Mouse (Mus musculus) cerebellum, adult 18-20 months (tissue): ENCODE measurements around the gene Emp3.
"Not testable (repeated sequence)": the region's sequence is repeated elsewhere in the genome, so short reads cannot be mapped to it uniquely, and the experiment has no call there.

Experiments
- DNase-seq, 2 experiments: peaks; one replicate each; pipeline ENCODE4 v3.0.0; 2021

Emp3 gene

GRCm38 (mm10) chr7:45921242-45921621 is at the start of gene Emp3:
Gene Emp3, minus strand, starts transcription at chr7:45921404.
- no peak for DNase-seq

- DNase-seq, result no peak
Observed at GRCm38 (mm10) chr7:45956611-45957010, 35.4 kb upstream of the Emp3 start.

DNA sequence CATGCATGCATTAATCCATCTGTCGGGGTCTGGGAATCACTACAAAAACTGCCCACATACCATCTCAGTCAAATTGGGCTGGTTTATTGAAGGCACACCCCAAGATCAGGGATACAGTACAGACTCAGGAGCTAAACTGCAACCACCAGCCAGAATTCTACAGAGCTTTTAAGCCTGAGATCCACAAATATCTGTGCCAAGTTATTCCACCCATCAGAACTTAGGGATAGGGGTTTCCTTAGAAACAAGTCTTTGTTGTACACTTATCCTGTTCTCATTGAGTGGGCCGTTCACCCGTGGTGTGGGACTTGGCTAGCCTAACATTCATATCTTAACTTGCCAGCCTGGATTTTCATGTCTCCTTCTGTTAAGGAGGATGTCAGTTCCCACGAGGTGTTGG is 27.9 kb upstream of the Emp3 start:
- no peak for DNase-seq

DNA sequence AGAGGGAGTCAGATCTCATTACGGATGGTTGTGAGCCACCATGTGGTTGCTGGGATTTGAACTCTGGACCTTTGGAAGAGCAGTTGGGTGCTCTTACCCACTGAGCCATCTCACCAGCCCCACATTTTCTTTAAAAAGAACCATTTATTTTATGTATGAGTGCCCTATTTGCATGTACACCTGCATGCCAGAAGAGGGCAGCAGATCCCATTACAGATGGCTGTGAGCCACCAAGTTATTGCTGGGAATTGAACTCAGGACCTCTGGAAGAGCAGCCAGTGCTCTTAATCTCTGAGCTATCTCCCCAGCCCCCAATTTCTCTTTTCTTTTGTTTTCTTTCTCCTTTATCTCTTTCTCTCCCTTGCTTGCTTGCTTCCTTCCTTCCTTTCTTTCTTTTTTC is 22.1 kb upstream of the Emp3 start:
- DNase-seq, result not testable (repeated sequence)

DNA sequence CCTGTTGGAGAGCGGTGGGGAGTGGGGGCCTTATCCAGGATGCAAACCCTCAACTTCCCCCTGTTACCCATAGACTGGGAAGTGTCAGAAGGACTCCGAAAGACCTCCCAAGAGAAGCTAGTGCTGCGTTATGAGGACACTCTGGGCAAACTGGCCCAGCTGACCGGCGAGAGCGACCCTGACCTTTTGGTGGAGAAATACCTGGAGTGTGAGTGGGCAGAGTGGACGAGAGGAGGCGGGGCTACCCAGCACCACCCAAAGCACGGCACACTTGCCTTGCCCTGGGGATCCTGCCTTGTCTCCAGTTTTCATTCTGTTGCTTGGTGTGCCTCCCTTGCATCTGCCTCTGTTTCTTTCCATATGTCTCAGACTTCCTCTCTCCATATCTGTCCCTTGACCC is 20.8 kb upstream of the Emp3 start:
- DNase-seq, result no peak

DNA sequence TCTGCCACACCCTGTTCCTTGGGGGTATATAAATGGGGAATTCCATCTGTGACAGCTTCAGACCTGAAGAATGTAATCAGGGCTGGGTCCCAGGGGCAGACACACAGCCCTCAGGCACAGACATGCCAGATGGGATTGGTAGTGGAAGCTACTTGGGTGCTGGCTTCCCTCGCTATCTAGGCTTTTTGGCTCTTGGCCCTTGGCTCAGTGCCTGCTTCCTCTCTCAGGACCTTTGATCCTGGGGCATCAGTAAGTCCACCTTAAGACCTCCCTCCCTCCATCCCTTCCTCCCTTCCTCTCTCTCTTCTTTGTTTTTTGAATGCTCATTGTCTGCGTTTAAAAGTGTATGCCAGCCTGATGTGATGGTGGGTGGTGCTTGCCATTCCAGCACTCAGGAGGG is 18.6 kb upstream of the Emp3 start:
- DNase-seq, result no peak

GRCm38 (mm10) chr7:45935114-45935513 is 13.9 kb upstream of the Emp3 start:
- DNase-seq, result peak; percentile 49 to 60

DNA sequence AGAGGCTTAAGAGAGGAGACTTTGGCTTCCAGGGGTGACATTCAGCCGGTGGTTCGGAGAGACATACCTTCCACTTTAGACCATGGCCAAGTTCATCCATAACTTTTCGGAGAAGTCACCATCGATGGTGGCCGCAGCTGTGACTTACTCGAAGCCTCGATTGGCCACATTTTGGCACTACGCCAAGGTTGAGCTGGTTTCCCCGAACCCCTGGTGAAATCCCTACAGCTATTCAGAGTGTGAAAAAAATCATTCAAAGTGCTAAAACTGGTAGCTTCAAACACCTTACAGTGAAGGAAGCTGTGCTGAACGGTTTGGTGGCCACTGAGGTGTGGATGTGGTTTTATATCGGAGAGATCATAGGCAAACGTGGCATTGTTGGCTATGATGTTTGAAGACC is 12.6 kb upstream of the Emp3 start:
- not testable (repeated sequence) for DNase-seq

DNA sequence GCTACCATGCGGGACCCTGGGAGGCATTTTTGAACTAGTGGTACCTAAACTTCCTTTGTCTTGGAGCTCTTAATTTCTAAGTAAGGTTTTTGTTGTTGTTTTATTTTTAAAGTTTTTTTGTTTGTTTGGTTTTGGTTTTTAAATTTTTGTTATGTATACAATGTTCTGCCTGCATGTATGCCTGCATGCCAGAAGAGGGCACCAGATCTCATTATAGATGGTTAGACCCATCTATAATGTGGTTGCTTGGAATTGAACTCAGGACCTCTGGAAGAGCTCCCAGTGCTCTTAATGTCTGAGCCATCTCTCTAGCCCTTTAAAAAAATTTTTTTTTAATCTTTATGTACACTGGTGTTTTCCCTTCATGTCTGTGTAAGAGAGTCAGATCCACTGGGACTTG is 8.5 kb upstream of the Emp3 start:
- no peak for DNase-seq

DNA sequence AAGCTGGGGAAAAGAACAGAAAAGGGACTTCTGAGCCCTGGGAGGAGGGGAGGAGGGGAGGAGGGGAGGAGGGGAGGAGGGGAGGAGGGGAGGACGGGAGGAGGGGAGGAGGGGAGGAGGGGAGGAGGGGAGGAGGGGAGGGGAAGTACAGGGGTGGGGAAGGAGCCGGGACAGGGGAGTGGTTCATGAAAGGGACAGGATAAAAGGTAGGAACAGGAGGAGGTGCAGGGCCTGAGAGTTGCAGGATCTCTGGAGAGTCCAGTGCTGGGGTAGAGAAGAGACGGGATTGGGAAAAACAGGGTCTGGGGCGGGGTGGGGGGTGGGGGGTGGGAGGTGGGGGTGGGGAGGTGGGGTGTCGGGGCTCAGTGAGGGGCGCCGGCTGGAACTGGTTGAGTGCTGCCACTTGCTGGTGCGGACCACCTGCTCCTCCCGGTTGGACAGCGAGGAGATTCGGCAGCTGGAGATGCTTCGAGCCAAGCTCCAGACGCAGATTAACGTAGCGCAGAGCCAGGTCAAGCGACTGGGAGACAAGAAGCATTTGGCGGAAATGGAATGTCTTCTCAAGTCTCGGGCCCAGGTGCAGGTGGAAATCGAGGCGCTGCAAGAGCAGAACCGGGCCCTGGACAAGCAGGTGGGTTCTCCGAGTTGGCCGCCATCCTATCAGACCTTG is 7.6 kb upstream of the Emp3 start:
- DNase-seq, result no peak

- no peak for DNase-seq
Observed at GRCm38 (mm10) chr7:45924429-45924816, 3.2 kb upstream of the Emp3 start.

GRCm38 (mm10) chr7:45923762-45924428 is 2.7 kb upstream of the Emp3 start, which contains the start of gene Ccdc114:
Gene Ccdc114, plus strand, starts transcription at chr7:45924072.
- DNase-seq, result peak; percentile 18 to 23

DNA sequence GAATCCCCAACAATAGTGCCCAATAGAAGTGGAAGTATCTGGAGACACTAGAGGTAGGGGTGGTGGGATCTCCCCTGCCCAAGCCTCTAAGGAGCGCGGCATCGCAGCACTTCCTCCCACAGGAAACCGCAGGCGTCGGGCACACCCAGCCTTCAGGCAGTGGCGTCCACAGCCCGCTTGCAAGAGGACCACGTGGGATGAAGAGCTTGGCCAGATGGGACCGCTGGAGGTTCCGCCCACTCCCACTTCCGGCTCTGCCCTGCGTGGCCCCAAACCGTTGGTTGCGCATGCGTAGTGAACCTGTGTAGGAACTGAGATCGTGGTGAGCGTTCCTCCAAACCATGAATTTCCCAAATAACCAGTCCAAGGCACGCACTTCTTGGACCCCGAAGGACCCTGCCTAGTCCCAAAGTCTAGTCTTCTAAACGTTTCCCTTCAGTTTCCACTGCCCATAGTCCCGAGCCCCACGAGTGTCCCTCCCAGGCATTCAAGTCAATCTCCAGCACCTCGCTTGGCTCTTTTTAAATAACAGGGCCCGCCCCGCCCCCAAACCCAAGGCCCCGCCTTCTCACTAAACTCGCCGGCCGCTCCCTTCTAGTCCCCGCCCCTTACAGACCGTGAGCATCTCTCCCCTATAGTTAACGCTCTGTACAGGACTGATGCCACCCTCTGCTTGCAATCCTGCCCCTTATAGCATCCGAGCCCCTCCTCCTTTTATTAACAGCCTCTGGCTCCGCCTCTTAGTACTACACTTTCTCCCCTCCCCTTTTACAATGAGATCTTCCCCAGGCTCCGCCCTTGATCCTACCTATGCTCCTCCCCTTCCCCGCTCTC is 1.9 kb upstream of the Emp3 start:
- peak; percentile 80 for DNase-seq

GRCm38 (mm10) chr7:45921950-45922600 is 871 bp upstream of the Emp3 start:
- no peak for DNase-seq

GRCm38 (mm10) chr7:45920583-45921241 is 492 bp downstream of the Emp3 start:
- DNase-seq, result no peak

- no peak for DNase-seq
Observed at GRCm38 (mm10) chr7:45919761-45920160, 1.4 kb downstream of the Emp3 start.

- DNase-seq, result no peak
Observed at GRCm38 (mm10) chr7:45919083-45919671, 2.0 kb downstream of the Emp3 start.

DNA sequence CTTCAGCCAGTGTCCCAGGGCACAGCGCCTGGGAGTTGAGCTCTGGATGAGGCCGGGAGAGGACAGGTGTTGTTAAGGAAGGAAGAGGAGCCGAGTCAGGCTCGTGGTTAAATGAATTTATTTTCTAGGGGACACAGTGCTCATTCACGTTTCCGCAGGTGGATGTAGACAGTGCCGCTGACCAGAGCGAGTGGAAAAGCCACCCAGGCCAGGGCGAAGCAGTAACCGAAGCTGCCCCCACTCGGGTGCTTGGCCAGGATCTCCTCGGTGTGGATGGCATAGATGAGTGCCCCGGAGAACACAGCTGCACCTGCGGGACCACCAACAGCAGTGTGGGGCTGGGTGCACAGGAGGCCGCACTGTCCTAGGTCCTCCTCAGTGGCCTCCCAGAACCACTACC is 3.3 kb downstream of the Emp3 start:
- DNase-seq, result no peak

DNA sequence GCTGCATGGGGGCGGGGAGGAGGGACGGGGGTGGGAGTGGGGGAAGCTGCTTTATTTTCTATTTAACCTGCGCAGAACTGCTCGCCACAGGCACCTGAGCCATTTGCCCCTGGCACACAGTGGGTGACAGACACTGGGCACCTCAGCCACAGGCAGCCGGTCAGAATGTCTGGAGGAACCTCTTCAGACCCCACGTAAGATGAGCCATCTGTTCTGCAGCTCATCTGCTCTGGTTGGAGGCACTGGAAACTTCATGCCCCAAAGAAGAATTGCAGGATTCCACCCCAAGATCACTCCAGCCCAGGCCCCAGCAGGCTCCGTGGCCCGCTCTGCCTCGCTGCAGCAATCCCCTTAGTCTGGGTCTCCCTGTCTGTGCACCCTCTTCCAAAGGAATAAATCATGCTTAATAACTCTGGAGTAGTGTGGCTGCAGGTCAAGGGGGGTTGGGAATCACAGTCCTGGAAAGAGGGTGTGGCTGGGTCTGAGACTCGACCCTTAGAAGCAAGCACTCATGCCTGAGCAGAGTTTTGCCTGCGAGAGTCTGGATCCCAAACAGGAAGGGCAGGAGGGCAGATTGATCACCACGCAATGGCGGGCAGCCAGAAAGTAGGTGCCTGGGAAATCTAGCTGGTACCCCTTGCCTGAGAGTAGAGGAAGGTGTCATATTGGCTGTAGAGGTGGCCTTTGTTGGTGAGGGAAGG is 4.0 kb downstream of the Emp3 start:
- no peak for DNase-seq

DNA sequence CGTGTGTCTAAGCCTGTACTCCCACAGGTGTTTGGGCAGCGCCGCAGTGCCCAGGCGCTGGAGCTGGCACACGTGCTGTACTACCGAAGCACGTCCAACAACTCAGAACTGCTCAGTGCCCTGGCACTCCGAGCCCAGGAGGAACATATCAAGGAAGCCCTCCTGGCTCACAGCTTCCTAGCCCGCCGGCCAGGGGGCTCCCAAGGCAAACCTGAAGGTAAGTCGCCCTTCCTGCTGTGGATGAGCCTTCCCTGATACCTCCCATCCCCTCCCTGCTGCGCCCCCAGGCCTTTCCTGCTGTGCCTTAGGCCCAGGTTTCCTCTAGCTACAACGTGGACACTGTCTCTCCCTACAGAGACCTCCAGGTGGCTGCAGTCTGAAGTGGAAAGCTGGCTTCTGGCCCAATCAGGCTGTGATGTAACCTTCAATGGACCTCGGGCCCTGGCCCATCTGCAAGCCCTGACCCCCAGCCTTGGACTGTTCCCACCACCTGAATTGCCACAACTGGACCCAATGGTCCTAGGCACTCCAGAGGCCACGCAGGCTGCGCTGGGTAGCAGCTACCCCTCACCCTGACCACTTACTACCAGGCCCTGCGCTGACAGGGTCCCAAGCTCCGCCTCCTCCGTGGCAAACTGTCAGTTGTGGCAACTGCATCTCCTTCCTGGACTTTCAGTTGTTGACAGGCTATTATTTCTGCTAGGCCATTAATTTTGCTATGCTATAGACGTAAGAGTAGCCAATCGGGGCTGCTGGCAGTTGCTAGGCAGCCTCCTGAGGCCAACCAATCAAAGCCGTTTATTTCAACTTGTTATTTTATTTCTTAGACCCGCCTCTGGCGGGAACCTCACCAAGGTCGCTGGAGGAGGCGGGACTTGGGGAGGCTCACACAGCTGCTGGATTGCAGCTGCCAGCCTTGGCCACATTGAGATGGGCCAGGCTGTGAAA is 4.9 kb downstream of the Emp3 start:
- peak in 1 of 2 experiments; percentile 22 for DNase-seq
